Mouse (Mus musculus) MEL (cell line): ENCODE measurements at regions not wholly inside any gene's neighbourhood (a gene's known extent, or its start where the extent isn't known, plus 50 kb on each side); places are given as distances from the start of the nearest gene placed in this dataset.

Experiments
- DNase-seq: peaks from one replicate; pipeline ENCODE4 v3.0.0; 2011; ENCODE audit warnings: low read depth, low spot score
- H3K27ac ChIP-seq: 2 replicates; pipeline ENCODE4 v1.5.1; 2012; ENCODE audit warnings: low read depth, mild to moderate bottlenecking, control low read depth, low read length, moderate library complexity; ENCODE audit not compliant: control insufficient read depth
- H3K27me3 ChIP-seq, 2 experiments: fragments of 150-350 bp in 1 of 2; sonication (generic) in 1 of 2; 2 replicates each; pipeline ENCODE4 v1.6.1; 2012; ENCODE audit warnings: low read length in 2 of 2, mild to moderate bottlenecking in 2 of 2, improper control_type of control experiment in 1 of 2, moderate library complexity in 1 of 2; ENCODE audit not compliant: insufficient read depth in 2 of 2, control insufficient read depth in 1 of 2
- H3K36me3 ChIP-seq, 2 experiments: 2 replicates each; pipeline ENCODE4 v1.6.1; 2012 to 2014; ENCODE audit warnings: low read length in 2 of 2, improper control_type of control experiment in 1 of 2, inconsistent platforms in 1 of 2, mild to moderate bottlenecking in 1 of 2; ENCODE audit not compliant: insufficient read depth in 2 of 2, control insufficient read depth in 1 of 2
- H3K4me1 ChIP-seq, 2 experiments: fragments of 150-350 bp in 1 of 2; sonication (generic) in 1 of 2; 2 replicates each; pipeline ENCODE4 v1.6.1; 2012; ENCODE audit warnings: low read length in 2 of 2, improper control_type of control experiment in 1 of 2, mild to moderate bottlenecking in 1 of 2; ENCODE audit not compliant: insufficient read depth in 2 of 2, control insufficient read depth in 1 of 2
- H3K4me3 ChIP-seq, 2 experiments: fragments of 150-350 bp in 1 of 2; sonication (generic) in 1 of 2; 2 replicates each; pipeline ENCODE4 v1.5.1; 2012; ENCODE audit warnings: low read depth in 2 of 2, low read length in 2 of 2, mild to moderate bottlenecking in 2 of 2, moderate library complexity in 2 of 2, control low read depth in 1 of 2, improper control_type of control experiment in 1 of 2; ENCODE audit not compliant: control insufficient read depth in 1 of 2, insufficient read depth in 1 of 2
- H3K79me2 ChIP-seq: 2 replicates; pipeline ENCODE4 v1.6.1; 2012; ENCODE audit warnings: mild to moderate bottlenecking, low read length, moderate library complexity; ENCODE audit not compliant: control insufficient read depth, poor library complexity, insufficient read depth
- H3K9ac ChIP-seq: 2 replicates; pipeline ENCODE4 v1.6.1; 2012; ENCODE audit warnings: low read depth, mild to moderate bottlenecking, control low read depth, low read length, moderate library complexity; ENCODE audit not compliant: control insufficient read depth, poor library complexity, severe bottlenecking
- H3K9me3 ChIP-seq: fragments of 150-350 bp; sonication (generic); replicated peaks from 2 replicates; pipeline ENCODE4 v1.6.1; 2012; ENCODE audit warnings: mild to moderate bottlenecking, low read length, improper control_type of control experiment, moderate library complexity; ENCODE audit not compliant: insufficient read depth
- ELF1 ChIP-seq: IDR thresholded peaks from 2 replicates; pipeline ENCODE4 v1.6.1; 2014; ENCODE audit warnings: low read depth, mild to moderate bottlenecking, inconsistent platforms, low read length, improper control_type of control experiment, moderate library complexity
- GABPA ChIP-seq: IDR thresholded peaks from 2 replicates; pipeline ENCODE4 v1.6.1; 2012; ENCODE audit warnings: low read depth, mild to moderate bottlenecking, inconsistent platforms, low read length, improper control_type of control experiment, moderate library complexity
- GATA1 ChIP-seq: IDR thresholded peaks from 2 replicates; pipeline ENCODE4 v1.6.1; 2011; ENCODE audit warnings: low read depth, low read length, improper control_type of control experiment
- MAFK ChIP-seq: IDR thresholded peaks from 2 replicates; pipeline ENCODE4 v1.6.1; 2011; ENCODE audit warnings: low read depth, mild to moderate bottlenecking, low read length, improper control_type of control experiment, borderline replicate concordance
- MAZ ChIP-seq: IDR thresholded peaks from 2 replicates; pipeline ENCODE4 v1.6.1; 2012; ENCODE audit warnings: low read depth, mild to moderate bottlenecking, inconsistent platforms, low read length, improper control_type of control experiment
- MEF2A ChIP-seq: IDR thresholded peaks from 2 replicates; pipeline ENCODE4 v1.6.1; 2014; ENCODE audit warnings: low read depth, mild to moderate bottlenecking, inconsistent platforms, low read length, improper control_type of control experiment; ENCODE audit not compliant: poor library complexity, insufficient replicate concordance, severe bottlenecking; ENCODE audit errors: extremely low read depth
- MXI1 ChIP-seq: IDR thresholded peaks from 2 replicates; pipeline ENCODE4 v1.6.1; 2011; ENCODE audit warnings: mild to moderate bottlenecking, low read depth, low read length, improper control_type of control experiment
- MYB ChIP-seq: IDR thresholded peaks from 2 replicates; pipeline ENCODE4 v1.6.1; 2011; ENCODE audit warnings: mild to moderate bottlenecking, low read depth, low read length, improper control_type of control experiment
- NELFE ChIP-seq: IDR thresholded peaks from 2 replicates; pipeline ENCODE4 v1.6.1; 2011; ENCODE audit warnings: low read depth, low read length, improper control_type of control experiment
- NRF1 ChIP-seq: IDR thresholded peaks from 2 replicates; pipeline ENCODE4 v1.6.1; 2014; ENCODE audit warnings: low read depth, mild to moderate bottlenecking, inconsistent platforms, low read length, improper control_type of control experiment, moderate library complexity; ENCODE audit not compliant: poor library complexity, insufficient read depth, severe bottlenecking
- POLR2A ChIP-seq, 2 experiments: IDR thresholded peaks; 2 replicates each; pipeline ENCODE4 v1.6.1; 2011 to 2012; ENCODE audit warnings: low read length in 2 of 2, mild to moderate bottlenecking in 2 of 2, control low read depth in 1 of 2, improper control_type of control experiment in 1 of 2, low read depth in 1 of 2, moderate library complexity in 1 of 2; ENCODE audit not compliant: control insufficient read depth in 1 of 2, insufficient read depth in 1 of 2, poor library complexity in 1 of 2
- POLR2AphosphoS5 ChIP-seq: IDR thresholded peaks from 2 replicates; pipeline ENCODE4 v1.6.1; 2012; ENCODE audit warnings: low read depth, borderline replicate concordance, mild to moderate bottlenecking, inconsistent platforms, low read length, moderate library complexity, mixed read lengths
- RAD21 ChIP-seq: IDR thresholded peaks from 2 replicates; pipeline ENCODE4 v1.6.1; 2011; ENCODE audit warnings: mild to moderate bottlenecking, low read depth, low read length, improper control_type of control experiment
- RCOR1 ChIP-seq: IDR thresholded peaks from 2 replicates; pipeline ENCODE4 v1.6.1; 2012; ENCODE audit warnings: low read depth, mild to moderate bottlenecking, inconsistent platforms, low read length, improper control_type of control experiment
- SMC3 ChIP-seq: IDR thresholded peaks from 2 replicates; pipeline ENCODE4 v1.6.1; 2011; ENCODE audit warnings: low read depth, low read length, improper control_type of control experiment
- TAL1 ChIP-seq: IDR thresholded peaks from 2 replicates; pipeline ENCODE4 v1.6.1; 2012; ENCODE audit warnings: mild to moderate bottlenecking, inconsistent platforms, low read length, moderate library complexity, mixed read lengths
- UBTF ChIP-seq: IDR thresholded peaks from 2 replicates; pipeline ENCODE4 v1.6.1; 2012; ENCODE audit warnings: low read depth, mild to moderate bottlenecking, inconsistent platforms, low read length, improper control_type of control experiment, moderate library complexity, borderline replicate concordance; ENCODE audit not compliant: insufficient read depth
- ZC3H11A ChIP-seq: IDR thresholded peaks from 2 replicates; pipeline ENCODE4 v1.6.1; 2012; ENCODE audit warnings: low read depth, mild to moderate bottlenecking, inconsistent platforms, low read length, improper control_type of control experiment
- ZMIZ1 ChIP-seq: IDR thresholded peaks from 2 replicates; pipeline ENCODE4 v1.6.1; 2012; ENCODE audit warnings: low read depth, mild to moderate bottlenecking, inconsistent platforms, low read length, improper control_type of control experiment, moderate library complexity
- ZNF384 ChIP-seq: IDR thresholded peaks from 2 replicates; pipeline ENCODE4 v1.6.1; 2012; ENCODE audit warnings: low read depth, mild to moderate bottlenecking, inconsistent platforms, low read length, improper control_type of control experiment

GRCm38 (mm10) chr13:78872582-78872981 lies 673.0 kb upstream of the Nr2f1 start:
- TF ChIP-seq RAD21 (no peak), TAL1 (no peak), ZC3H11A (no peak), RCOR1 (no peak), ZMIZ1 (no peak), GATA1 (no peak), NELFE (no peak), ZNF384 (no peak), POLR2AphosphoS5 (no peak), MAFK (no peak), ELF1 (no peak), MXI1 (no peak), UBTF (no peak), GABPA (no peak)
- no peak overlapping the region for H3K4me3 ChIP-seq
- DNase-seq: no peak
- no peaks in the 10 kb centered on the region for H3K27me3 ChIP-seq
- no peaks in the 10 kb centered on the region for H3K9me3 ChIP-seq
- no peaks in the 10 kb centered on the region for H3K36me3 ChIP-seq
- no peak overlapping the region for H3K9ac ChIP-seq
- no peaks in the 10 kb centered on the region for H3K79me2 ChIP-seq
- no peak overlapping the region for H3K27ac ChIP-seq
- H3K4me1 ChIP-seq: no peaks in the 10 kb centered on the region

- no peak for DNase-seq
- Histone ChIP-seq H3K4me3 (no peak overlapping the region), H3K36me3 (no peaks in the 10 kb centered on the region), H3K9ac (no peak overlapping the region), H3K9me3 (no peaks in the 10 kb centered on the region), H3K27me3 (no peaks in the 10 kb centered on the region), H3K4me1 (no peaks in the 10 kb centered on the region), H3K27ac (no peak overlapping the region), H3K79me2 (no peaks in the 10 kb centered on the region)
- no peak for TF ChIP-seq MEF2A
- TF ChIP-seq NRF1: no peak
- no peak for TF ChIP-seq MAZ
- no peak for TF ChIP-seq ZC3H11A
- TF ChIP-seq SMC3: no peak
- no peak for TF ChIP-seq MYB
- TF ChIP-seq POLR2A (IDR thresholded peaks at IDR 0.05; ENCODE audit: control insufficient read depth in 1 of 2, insufficient read depth in 1 of 2, low read depth in 1 of 2, low read length in 2 of 2, poor library complexity in 1 of 2): no peak
Observed at GRCm38 (mm10) chr13:78871976-78872375, 672.4 kb upstream of the Nr2f1 start.
